Mouse (Mus musculus) erythroid progenitor cell, adult 5-6 weeks (primary cell): ENCODE data around the gene Celf1. TPM values are rescaled to one million over a fixed set of nuclear protein-coding genes. Genes with fewer than 3 reads are reported as not detected.
"Not testable (repeated sequence)": the region's sequence is repeated elsewhere in the genome, so short reads cannot be mapped to it uniquely, and the experiment has no call there.

Source experiments
- ATAC-seq: replicated peaks from 2 replicates; pipeline ENCODE4 v1.8.0; 2016; ENCODE audit warnings: moderate number of reproducible peaks, mild to moderate bottlenecking, moderate TSS enrichment, inconsistent platforms; ENCODE audit not compliant: poor library complexity, low FRiP score, severe bottlenecking
- total RNA-seq, 2 experiments: library from RNA; stranded (forward) in 1 of 2; stranded (reverse) in 1 of 2; fragments of 150-400 nt in 1 of 2; fragments of 186-747, 209-891 nt in 1 of 2; gene quantifications; 2 replicates each; pipeline versions ENCODE4 v1.2.3 to v1.2.4; 2015 to 2017; ENCODE audit warnings: low replicate concordance in 2 of 2

The Celf1 gene
- total RNA-seq (2015; ENCODE audit: low replicate concordance) = 96.6 and 114 TPM in 2 replicates
- total RNA-seq (2017; ENCODE audit: low replicate concordance) = 117 and 119 TPM in 2 replicates

DNA sequence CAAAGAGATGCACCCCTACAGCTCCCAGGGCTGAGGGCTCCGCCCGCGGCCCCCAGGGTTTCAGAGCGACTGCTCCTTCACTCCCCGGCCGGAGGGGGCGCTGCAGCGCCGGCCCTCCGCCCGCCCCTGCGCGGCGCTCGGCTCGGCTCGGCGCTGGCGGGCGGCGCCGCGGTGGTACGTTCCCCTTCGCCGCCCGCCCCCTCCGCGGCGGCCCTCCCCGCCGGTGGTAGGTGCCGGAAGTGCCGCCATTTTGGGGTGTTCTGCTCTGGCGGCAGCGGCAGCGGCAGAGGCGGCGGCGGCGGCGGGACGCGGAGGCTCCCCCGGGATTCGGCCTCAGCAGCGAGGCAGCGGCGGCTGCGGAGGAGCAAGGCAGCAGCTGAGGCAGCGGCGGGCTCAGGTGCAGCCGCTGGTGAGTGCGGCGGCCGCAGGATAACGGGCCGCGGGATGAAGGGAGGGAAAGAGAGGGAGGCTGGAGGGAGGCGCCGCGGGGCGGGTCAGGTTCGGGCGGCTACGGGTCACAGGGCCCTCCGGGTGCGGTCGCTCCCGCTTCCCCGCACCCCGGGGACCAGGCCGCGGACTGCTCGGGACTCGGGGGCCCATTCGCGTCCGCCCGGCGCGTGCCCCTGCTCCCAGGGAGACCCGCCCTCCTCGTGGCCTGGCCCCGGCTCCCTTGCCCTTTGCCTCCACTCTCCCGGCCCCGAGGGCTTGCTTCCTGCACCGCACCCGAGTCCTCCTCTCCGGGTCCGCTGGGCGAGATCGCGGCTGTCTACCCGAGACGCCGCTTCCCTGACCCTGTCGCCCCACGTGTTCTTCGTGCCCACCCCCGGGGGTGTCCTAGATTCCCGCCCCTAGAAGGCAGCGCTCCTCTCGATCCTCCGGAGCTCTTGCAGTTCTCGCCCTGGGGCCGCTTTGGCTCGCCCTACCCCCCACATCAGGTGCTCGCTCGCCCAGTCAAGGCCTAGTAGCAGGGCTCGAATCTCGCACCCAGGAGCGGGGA lies at the start of gene Celf1:
Celf1 (plus strand) TSS at position 150 of the 997 bp plus-strand sequence.
- peak; percentile 89 for ATAC-seq

DNA sequence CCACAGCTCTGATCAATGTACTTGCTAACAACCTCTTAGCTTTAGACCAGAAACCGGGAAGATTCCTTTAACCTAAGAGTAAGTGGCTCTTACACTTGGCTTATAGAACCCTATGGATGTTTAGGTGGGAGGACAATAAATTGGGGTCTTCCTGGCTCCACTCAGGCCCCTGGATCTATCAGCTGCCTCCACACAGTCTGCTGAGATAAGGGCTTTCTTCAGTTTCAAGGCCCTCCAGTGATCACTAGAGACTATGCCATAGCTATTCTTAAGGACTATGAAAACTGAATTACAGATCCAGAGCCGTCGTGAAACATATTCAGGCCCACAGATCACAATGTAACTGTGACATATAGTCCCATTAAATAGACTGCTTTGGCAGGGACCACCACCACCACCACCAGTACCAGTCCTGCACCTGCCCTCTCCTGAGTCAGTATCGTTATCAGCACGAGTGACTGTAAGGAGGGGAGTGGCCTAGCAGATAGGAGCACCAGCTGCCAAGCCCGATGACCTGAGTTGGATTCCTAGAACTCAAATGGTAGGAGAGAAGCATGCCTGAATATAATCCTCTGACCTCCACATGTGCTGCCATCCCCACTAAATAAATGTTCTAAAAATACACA lies 46.4 kb upstream of the Celf1 start:
- ATAC-seq = peak; percentile 89

DNA sequence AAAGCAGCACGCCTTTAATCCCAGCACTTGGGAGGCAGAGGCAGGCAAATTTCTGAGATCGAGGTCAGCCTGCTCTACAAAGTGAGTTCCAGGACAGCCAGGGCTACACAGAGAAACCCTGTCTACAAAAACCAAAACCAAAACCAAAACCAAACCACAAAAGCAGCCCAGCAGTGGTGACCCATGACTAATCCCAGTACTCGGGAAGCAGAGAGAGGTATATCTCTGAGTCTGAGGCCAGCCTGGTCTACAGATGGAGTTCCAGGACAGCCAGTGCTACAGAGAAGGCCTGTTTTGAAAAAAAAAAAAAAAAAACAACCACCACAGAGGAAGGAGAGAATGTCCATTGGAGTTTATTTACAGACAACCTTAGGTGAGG lies 45.9 kb upstream of the Celf1 start:
- ATAC-seq = not testable (repeated sequence)

DNA sequence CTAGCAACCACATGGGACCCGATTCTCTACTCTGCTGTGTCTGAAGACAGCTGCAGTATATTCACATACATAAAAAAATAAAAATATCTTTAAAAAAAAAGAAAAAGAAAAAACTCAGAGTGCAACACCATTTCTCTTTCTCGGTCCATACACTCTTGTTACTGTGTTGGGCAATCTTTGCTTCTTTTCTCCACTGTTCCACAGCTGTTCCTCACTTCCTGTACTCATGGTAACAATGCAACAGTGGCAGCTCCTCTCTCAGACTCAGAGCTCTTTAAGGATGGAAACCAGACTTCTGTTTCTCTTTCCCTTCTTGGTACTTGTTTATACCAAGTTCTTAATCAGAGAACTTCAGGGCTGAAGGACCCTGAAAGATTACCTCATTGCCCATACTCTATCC lies 36.8 kb upstream of the Celf1 start:
- ATAC-seq = no peak

DNA sequence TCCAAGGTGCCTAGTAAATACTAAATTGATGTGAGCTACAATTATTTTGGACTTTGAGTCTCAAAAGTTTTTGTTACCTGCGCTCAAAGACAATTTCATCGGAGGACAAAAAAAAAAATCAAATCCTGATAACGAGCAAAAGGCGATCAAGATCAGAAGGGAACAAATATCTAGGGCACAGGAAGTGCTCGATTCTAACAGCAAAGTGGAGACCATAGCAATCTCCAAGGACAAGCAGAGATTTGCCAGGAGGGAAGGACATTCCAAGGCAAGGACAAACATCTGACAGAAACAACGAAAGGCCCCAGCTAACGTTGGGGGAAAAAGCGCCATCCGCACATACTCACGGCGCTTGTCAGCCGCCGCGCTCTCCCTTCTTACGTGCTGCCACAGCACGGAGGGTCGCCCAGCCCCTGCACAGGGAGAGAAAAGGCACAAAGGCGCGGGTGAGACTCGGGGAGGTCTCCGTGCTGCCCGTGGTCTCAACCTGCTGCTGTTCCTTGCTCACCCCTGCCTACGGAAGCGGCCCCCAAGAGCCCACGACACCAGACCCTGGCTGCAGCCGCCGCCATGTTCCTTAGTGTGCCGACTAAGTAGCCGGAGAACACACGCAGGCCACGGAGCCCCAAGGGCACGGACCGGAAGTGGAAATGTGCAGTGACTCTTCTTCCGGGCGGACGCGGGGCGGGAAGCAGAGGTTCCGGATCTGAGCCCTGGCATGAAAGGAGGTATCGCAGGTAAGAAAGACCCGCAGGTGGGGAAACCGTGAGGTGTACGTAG lies 35.9 kb upstream of the Celf1 start, which contains the start of the genes Kbtbd4 and Ndufs3:
Kbtbd4 (plus strand) TSS at position 665 of the 780 bp plus-strand sequence.
Ndufs3 (minus strand) TSS at position 752 of the 780 bp plus-strand sequence.
- peak; percentile 99 for ATAC-seq

GRCm38 (mm10) chr2:90904856-90905224 lies 35.3 kb upstream of the Celf1 start:
- ATAC-seq = peak; percentile 23

DNA sequence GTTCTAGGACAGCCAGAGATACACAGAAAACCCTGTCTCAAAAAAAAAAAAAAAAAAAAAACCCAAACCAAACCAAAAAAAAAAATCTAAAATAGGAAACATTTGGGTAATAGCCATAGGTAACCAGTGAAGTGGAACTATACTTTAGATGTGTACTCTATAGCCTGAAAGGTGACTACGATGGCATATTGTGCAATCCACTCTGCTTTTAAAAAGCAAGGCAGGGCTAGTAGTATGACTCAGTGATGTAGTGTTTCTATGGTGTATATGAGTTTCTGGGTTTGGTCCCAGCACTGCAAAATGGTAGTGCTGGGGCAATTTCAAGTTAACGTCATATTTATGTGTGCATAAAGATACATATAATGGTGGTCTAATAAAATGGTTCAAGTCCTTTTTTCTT lies 33.5 kb upstream of the Celf1 start:
- no peak for ATAC-seq

- ATAC-seq = no peak
These were observed 29.3 kb upstream of the Celf1 start for GRCm38 (mm10) chr2:90910861-90911260.

- no peak for ATAC-seq
These were observed 28.5 kb upstream of the Celf1 start for GRCm38 (mm10) chr2:90911668-90912067.

DNA sequence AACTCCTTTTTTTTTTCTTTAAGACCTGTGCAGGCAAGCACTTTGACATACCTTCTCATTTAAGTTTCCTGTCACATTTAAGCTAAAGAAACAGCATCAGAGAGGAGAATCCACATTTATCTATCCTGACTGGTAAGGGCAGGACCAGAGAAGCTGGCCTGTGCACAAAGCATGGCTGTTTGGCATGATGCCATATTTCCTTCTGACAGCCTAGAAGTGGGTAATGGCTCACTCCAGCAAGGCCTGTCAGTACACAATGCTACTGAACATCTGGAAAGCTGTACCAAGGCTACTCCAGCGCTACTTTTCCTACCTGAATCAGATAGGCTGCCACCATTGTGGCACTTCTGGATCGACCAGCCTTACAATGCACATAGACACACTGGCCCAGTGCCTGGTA lies 26.5 kb upstream of the Celf1 start:
- ATAC-seq = no peak

DNA sequence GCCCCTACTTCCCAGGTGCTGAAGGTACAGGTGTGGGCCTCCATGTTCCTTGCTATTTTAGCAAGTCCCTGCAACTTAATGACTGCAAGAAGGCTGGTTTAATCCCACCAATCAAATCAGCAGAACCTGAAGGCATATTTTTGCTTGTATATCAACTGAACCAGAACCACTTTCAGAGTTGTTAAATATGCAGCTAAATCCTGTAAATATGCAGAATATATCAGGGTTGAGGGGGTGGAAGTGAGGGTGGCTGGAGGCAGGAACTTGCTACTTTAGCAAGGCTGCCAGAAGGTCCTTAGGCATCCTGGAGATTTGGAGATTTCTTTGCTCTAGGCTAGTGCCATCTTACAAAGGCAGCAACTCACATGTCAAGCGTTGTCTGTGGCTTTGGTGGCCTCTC lies 24.7 kb upstream of the Celf1 start:
- no peak for ATAC-seq

GRCm38 (mm10) chr2:90916560-90917232 lies 23.5 kb upstream of the Celf1 start:
- ATAC-seq = peak; percentile 25; the same call in 1 of the 2 replicates

GRCm38 (mm10) chr2:90917233-90917998 lies 22.8 kb upstream of the Celf1 start:
- ATAC-seq = peak; percentile 94

- ATAC-seq = peak; percentile 27; the same call in 1 of the 2 replicates
These were observed 22.0 kb upstream of the Celf1 start for GRCm38 (mm10) chr2:90917999-90918698.

GRCm38 (mm10) chr2:90921178-90921577 lies 19.0 kb upstream of the Celf1 start:
- ATAC-seq = no peak

DNA sequence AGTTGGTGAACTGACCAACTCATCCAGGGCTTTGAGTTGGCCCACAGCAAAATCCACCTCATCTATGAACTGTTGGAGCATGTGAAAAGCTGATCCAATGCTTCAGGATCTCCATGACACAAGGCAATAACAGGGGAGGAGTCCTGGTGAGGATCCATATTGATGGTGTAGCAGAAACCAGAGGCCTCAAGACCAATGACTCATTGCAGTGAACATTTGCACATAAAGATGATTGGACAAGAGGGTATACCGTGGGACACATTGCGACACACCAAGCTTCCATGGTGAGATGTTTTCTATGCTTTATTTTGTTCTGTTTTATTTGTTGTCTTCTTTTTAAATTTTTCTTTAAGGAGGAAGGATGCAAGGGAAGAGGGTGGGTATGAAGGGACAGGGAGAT lies 17.5 kb upstream of the Celf1 start:
- no peak for ATAC-seq

DNA sequence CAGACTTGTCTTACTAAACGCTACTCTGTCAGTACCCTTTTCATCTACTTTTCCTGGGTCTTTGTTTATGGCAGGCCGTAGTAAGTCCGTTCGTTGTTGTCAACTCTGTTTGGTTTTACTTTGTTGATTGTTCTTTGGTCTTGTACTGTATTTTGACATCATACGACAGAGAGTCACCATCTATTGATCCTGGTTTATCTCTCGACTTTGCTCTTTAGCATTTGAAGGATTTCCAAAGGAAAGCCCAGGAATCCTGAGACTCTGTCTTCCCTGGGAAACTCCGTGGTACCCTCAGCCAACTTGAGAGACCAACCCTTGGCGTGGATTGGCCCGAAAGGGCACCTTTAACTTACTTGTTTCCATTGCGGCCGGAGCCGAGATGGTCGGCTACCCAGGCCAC lies 11.6 kb upstream of the Celf1 start:
- ATAC-seq = no peak

DNA sequence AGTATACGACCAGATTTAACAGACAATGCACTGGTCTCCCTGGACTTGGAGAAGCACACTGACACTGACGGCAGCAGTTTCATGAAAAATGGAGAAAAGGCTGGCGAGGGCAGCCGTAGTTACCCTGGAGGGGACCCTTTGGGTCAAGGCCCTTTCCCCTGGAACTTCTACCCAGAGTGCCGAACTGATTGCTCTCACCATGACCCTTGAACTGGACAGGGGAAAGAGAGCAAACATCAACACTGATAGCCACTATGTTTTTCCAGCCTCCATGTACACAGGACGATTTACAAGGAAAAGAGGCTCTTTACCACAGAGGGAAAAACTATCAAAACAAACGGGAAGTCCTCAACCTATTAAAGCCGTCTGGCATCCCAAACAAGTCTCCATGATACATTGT lies 8.4 kb upstream of the Celf1 start:
- no peak for ATAC-seq
